Mouse (Mus musculus) C2C12 (cell line): Measurements from ENCODE around the gene Obsl1. TPM values are rescaled to one million over a fixed set of nuclear protein-coding genes. Genes with fewer than 3 reads are reported as not detected.
A peak's percentile ranks its signal among the peaks of the same experiment; 100 is the strongest.

Experiments
- H3K27me3 ChIP-seq: one replicate; pipeline ENCODE4 v1.6.1; 2011; ENCODE audit not compliant: control insufficient read depth, insufficient read depth, insufficient read length
- H3K36me3 ChIP-seq: one replicate; pipeline ENCODE4 v1.6.1; 2011; ENCODE audit not compliant: control insufficient read depth, insufficient read depth
- H3K4me3 ChIP-seq: one replicate; pipeline ENCODE4 v1.5.1; 2011; ENCODE audit warnings: mild to moderate bottlenecking, control low read depth; ENCODE audit not compliant: poor library complexity, insufficient read depth, severe bottlenecking
- H3K79me2 ChIP-seq: one replicate; pipeline ENCODE4 v1.6.1; 2011; ENCODE audit not compliant: control insufficient read depth, insufficient read depth
- H3K79me3 ChIP-seq: one replicate; pipeline ENCODE4 v1.6.1; 2011; ENCODE audit warnings: low read depth, control low read depth
- H3ac ChIP-seq: one replicate; pipeline ENCODE3; 2011; ENCODE audit warnings: low read depth; ENCODE audit not compliant: control insufficient read depth, insufficient read length
- CEBPB ChIP-seq: IDR thresholded peaks from one replicate; pipeline ENCODE4 v1.6.1; 2011; ENCODE audit warnings: low read depth, mild to moderate bottlenecking, control low read depth, moderate library complexity
- CTCF ChIP-seq: IDR thresholded peaks from one replicate; pipeline ENCODE4 v1.5.1; 2011; ENCODE audit not compliant: control insufficient read depth, insufficient read depth, insufficient read length
- FOSL1 ChIP-seq: IDR thresholded peaks from one replicate; pipeline ENCODE4 v1.8.0; 2011; ENCODE audit warnings: mild to moderate bottlenecking, low read length; ENCODE audit not compliant: poor library complexity, insufficient read depth, severe bottlenecking
- MAX ChIP-seq: IDR thresholded peaks from one replicate; pipeline ENCODE4 v1.6.1; 2011; ENCODE audit warnings: mild to moderate bottlenecking, control low read depth
- MYOD1 ChIP-seq: IDR thresholded peaks from one replicate; pipeline ENCODE4 v1.6.1; 2011; ENCODE audit warnings: low read depth; ENCODE audit not compliant: control insufficient read depth, insufficient read length
- MYOG ChIP-seq: IDR thresholded peaks from one replicate; pipeline ENCODE4 v1.6.1; 2011; ENCODE audit not compliant: control insufficient read depth, insufficient read length; ENCODE audit errors: extremely low read depth
- USF1 ChIP-seq: IDR thresholded peaks from one replicate; pipeline ENCODE4 v1.6.1; 2011; ENCODE audit warnings: low read depth, mild to moderate bottlenecking, control low read depth, moderate library complexity
- polyA plus RNA-seq: library from polyadenylated mRNA; unstranded; fragments of >200 nt; fragmentation: generic; extraction: Trizol; gene quantifications from one replicate; pipeline ENCODE4 v1.2.1, GENCODE M21; 2012; ENCODE audit warnings: missing spikeins

Obsl1 gene
- polyA plus RNA-seq, 1 experiment, result 31.6 TPM

DNA sequence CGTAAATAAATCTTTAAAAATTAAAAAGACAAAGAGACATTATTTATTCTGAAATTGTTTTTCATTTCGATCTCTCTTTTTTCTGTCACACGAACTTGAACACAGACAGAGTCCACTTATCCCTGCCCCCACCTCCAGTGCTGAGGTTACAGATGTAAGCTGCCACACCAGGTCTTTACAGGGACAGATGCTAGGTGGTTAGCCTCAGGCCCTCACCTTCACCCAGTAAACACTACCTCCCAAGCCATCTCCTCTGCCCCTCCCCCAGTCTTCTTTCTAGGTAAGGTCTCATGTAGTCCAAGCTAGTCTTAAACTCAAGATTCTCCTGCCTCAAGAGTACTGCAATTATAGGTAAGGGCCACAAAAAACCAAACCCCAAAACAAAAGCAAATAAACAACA is 6.3 kb upstream of the Obsl1 start:
- Histone ChIP-seq H3K27me3 (peaks cover 6% of the 10 kb centered on the region), H3K4me3 (no peak overlapping the region), H3K36me3 (no peaks in the 10 kb centered on the region), H3ac (no peak overlapping the region), H3K79me2 (no peaks in the 10 kb centered on the region), H3K79me3 (no peaks in the 10 kb centered on the region)
- TF ChIP-seq MYOD1, result no peak
- TF ChIP-seq FOSL1, result no peak
- no peak for TF ChIP-seq CTCF
- no peak for TF ChIP-seq USF1
- no peak for TF ChIP-seq MAX
- TF ChIP-seq MYOG, result no peak
- TF ChIP-seq CEBPB, result no peak

DNA sequence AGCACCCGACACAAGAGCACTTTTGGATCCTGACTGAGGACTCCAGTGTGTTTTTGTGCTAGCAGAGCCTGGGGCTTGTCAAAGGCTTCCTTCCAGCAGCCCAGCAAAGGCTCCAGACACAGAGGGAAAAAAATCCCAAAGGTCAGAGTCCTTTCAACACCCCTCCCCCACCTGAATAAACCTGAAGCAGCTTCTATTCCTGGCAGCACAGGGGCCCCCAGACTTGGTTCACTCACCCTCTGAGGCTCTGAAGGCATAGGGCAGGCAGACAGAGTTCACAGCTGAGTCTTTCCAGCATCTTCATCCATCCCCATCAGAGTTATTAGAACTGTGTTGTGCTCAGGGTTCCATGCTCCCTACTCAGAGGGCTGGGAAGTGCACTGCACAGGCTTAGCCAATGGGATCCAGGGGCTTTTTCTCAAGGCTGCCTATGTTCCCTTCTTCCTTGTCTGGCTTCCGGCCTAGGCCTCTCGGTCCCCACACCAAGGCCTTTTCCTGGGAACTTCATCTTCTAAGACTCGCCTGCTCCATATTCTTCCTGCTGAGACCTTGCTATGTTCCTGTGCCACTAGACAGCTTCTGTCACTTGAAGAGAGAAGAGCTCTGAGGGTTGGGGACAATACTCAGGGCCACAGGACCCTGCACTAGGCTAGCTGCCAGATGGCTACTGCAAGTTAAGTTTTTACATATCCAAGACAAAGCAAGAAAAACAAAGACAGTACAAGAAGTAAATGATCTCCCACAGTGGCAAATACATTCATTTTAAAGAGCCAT is 5.4 kb upstream of the Obsl1 start:
- peaks cover 7% of the 10 kb centered on the region for H3K27me3 ChIP-seq

DNA sequence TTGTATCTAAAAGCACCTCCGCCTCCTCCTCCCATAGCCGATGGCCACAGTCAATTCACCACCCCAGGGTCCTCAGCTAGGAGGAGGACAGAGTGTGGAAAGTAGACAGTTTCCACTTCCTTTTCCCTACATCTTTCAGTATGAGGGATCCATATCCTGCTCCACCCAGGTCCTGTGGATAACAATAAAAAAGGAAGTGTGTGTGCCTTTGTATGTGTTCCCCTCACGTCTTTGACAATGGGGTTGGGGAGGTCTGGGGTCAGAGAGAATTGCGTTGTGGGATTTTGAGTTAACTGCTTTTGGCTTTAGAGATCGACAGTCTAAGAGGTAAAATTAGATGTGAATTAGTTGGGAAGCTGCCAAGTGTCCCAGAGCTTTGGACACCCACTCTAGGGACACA is 3.9 kb upstream of the Obsl1 start:
- H3ac ChIP-seq, result no peak overlapping the region
- no peaks in the 10 kb centered on the region for H3K79me3 ChIP-seq
- peaks cover 7% of the 10 kb centered on the region for H3K27me3 ChIP-seq
- no peaks in the 10 kb centered on the region for H3K36me3 ChIP-seq
- no peak overlapping the region for H3K4me3 ChIP-seq
- H3K79me2 ChIP-seq, result no peaks in the 10 kb centered on the region
- TF ChIP-seq MYOG (no peak), CTCF (no peak), MYOD1 (no peak), USF1 (no peak), FOSL1 (no peak), MAX (no peak), CEBPB (no peak)

More for the DNA sequence above, 5.4 kb upstream of the Obsl1 start:
- Histone ChIP-seq H3K79me2 (no peaks in the 10 kb centered on the region), H3K36me3 (no peaks in the 10 kb centered on the region), H3K4me3 (no peak overlapping the region), H3K79me3 (no peaks in the 10 kb centered on the region), H3ac (no peak overlapping the region)
- TF ChIP-seq FOSL1 (no peak), CEBPB (no peak), MYOG (no peak), USF1 (no peak), CTCF (no peak), MYOD1 (no peak), MAX (no peak)

DNA sequence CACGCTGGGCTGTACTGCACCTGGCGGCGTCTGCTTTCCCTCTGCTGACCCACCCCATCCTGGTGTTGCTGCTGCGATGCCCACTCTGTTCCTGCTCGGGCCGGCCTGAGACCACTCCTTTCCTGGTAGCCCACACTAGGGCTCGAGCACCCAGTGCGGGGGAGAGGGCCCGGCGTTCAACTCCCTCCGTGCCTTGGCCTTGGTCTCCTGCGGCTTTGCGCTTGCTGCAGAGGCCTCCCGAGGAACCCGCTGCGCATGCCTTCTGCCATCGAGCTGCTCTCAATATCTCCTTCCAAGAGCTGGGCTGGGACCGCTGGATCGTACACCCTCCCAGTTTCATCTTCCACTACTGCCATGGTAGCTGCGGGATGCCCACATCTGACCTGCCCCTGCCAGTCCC is 3.3 kb upstream of the Obsl1 start:
- Histone ChIP-seq H3K36me3 (no peaks in the 10 kb centered on the region), H3K79me2 (no peaks in the 10 kb centered on the region), H3K4me3 (no peak overlapping the region), H3K79me3 (no peaks in the 10 kb centered on the region), H3ac (no peak overlapping the region), H3K27me3 (peaks cover 7% of the 10 kb centered on the region)
- TF ChIP-seq USF1 (no peak), MYOG (no peak), CEBPB (no peak), MAX (no peak), CTCF (no peak), MYOD1 (no peak), FOSL1 (no peak)

DNA sequence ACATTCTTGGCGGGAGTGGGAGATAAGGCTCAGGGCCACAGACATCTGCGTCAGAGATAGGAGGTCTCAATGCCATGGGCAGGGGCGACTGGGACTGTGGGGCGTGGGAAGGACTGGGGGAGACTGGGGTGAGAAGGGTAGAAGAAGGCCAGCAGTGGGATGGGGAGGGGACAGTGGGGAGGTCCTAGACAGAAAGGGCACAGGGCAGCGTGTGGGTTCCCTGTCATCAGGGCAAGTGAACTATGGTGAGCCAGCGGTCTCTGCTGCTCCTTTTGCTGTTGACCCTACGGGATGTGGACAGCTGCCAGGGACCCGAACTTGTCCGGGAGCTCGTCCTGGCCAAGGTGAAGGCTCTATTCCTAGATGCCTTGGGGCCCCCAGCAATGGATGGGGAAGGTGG is 754 bp upstream of the Obsl1 start, which contains the start of gene Inha:
Gene Inha, plus strand, starts transcription at position 72 of the 400 bp plus-strand sequence.
- TF ChIP-seq FOSL1 (no peak), MYOD1 (no peak), CEBPB (no peak), MAX (no peak), USF1 (no peak), CTCF (no peak), MYOG (no peak)
- Histone ChIP-seq H3K4me3 (peak within 1 kb of the TSS; percentile 30), H3K36me3 (no peaks in the 10 kb centered on the region), H3K79me3 (no peaks in the 10 kb centered on the region), H3K27me3 (peaks cover 4% of the 10 kb centered on the region), H3K79me2 (no peaks in the 10 kb centered on the region), H3ac (peak within 1 kb of the TSS; percentile 84)

DNA sequence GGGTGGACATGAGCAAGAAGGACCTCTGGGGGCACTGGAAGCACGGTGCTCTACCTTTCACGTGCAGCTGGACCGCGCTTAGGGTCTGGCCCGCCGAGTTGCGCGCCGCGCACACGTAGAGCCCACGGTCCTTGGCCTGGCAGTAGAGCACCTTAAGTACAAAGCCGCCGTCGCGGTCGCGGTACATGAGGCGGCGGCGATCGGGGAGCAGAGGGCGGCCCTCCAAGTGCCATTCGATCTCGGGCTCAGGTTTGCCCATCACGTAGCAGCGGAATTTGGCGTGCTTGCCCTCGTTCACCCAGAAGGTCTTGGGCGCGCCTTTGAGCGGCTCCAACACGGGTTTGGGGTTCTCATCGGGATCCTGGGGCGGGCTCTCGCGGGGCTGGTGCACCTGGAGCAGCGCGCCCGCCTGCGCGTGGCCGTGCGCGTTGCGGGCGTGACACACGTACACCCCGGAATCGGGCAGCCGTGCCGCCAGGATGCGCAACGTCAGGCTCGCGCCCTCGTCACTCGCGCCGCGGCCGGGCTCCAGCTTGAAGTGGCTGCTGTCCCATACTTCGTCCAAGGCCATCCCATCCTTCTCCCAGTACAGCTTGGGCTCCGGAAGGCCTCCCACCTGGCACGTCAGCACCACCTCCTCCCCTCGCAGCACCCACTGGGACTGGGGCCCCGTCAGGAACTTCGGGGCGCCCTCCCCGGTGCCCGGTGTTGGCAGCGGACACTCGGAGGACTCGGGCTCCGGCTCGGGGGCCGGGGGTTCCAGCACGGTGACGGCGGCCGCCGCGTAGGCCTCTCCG is 895 bp downstream of the Obsl1 start:
- Histone ChIP-seq H3K79me2 (no peaks in the 10 kb centered on the region), H3K79me3 (no peaks in the 10 kb centered on the region), H3K27me3 (peaks cover 4% of the 10 kb centered on the region), H3K4me3 (peak overlapping the region; percentile 30), H3K36me3 (no peaks in the 10 kb centered on the region), H3ac (peak overlapping the region; percentile 84)
- TF ChIP-seq CTCF, result peak; percentile 2
- no peak for TF ChIP-seq MYOD1
